Mouse (Mus musculus) lung, embryonic 14.5 days (tissue): ENCODE results near the gene Zmiz1. TPM values are rescaled to one million over a fixed set of nuclear protein-coding genes. Genes with fewer than 3 reads are reported as not detected.

ENCODE experiments used
- ATAC-seq: fragments of 200-750 bp; cut with Nextera tagmentation; 2 replicates; pipeline ENCODE4 v1.8.0; 2017; ENCODE audit warnings: mild to moderate bottlenecking, moderate TSS enrichment, moderate library complexity; ENCODE audit not compliant: insufficient read depth
- DNase-seq: peaks from one replicate; pipeline ENCODE4 v3.0.0-alpha.2; 2015
- H3K27ac ChIP-seq: fragments of 300-500 bp; sonication (generic); 2 replicates; pipeline ENCODE4 v1.5.1; 2014; ENCODE audit warnings: low read depth, mild to moderate bottlenecking, moderate library complexity
- H3K27me3 ChIP-seq: fragments of 300-500 bp; sonication (generic); 2 replicates; pipeline ENCODE4 v1.6.1; 2014; ENCODE audit warnings: low read length, control low read depth; ENCODE audit not compliant: insufficient read depth
- H3K36me3 ChIP-seq: fragments of 300-500 bp; sonication (generic); 2 replicates; pipeline ENCODE4 v1.6.1; 2014; ENCODE audit warnings: control low read depth; ENCODE audit not compliant: insufficient read depth
- H3K4me1 ChIP-seq: fragments of 300-500 bp; sonication (generic); 2 replicates; pipeline ENCODE4 v1.6.1; 2014; ENCODE audit warnings: antibody characterized with exemption, control low read depth; ENCODE audit not compliant: insufficient read depth
- H3K4me2 ChIP-seq: fragments of 300-500 bp; sonication (generic); 2 replicates; pipeline ENCODE4 v1.6.1; 2014; ENCODE audit warnings: mild to moderate bottlenecking
- H3K4me3 ChIP-seq: fragments of 300-500 bp; sonication (generic); 2 replicates; pipeline ENCODE4 v1.5.1; 2014; ENCODE audit warnings: low read depth, low read length
- H3K9ac ChIP-seq: fragments of 300-500 bp; sonication (generic); 2 replicates; pipeline ENCODE4 v1.6.1; 2014
- H3K9me3 ChIP-seq: fragments of 300-500 bp; sonication (generic); 2 replicates; pipeline ENCODE4 v1.6.1; 2016; ENCODE audit warnings: low read depth, low read length, control low read depth
- CTCF ChIP-seq: IDR thresholded peaks from 2 replicates; pipeline ENCODE4 v1.5.1; 2016; ENCODE audit warnings: antibody characterized with exemption, low read depth
- WGBS: fragments of 180-500 bp; shearing (Covaris S2); extraction: QIAGEN DNeasy Blood & Tissue Kit; methylation state at CpG from one replicate; pipeline ENCODE4 v1.1.7; 2014; 5-methylcytosine and 5-hydroxymethylcytosine counted together
- polyA plus RNA-seq: library from polyadenylated mRNA; unstranded; fragments of >200 nt; fragmentation: Nextera tagmentation; extraction: Ambion mirVana; gene quantifications from 2 replicates; pipeline ENCODE4 v1.2.1, GENCODE M21; 2014

Zmiz1 gene
- polyA plus RNA-seq, 1 experiment from 2014 or later, result 33.5 TPM

DNA sequence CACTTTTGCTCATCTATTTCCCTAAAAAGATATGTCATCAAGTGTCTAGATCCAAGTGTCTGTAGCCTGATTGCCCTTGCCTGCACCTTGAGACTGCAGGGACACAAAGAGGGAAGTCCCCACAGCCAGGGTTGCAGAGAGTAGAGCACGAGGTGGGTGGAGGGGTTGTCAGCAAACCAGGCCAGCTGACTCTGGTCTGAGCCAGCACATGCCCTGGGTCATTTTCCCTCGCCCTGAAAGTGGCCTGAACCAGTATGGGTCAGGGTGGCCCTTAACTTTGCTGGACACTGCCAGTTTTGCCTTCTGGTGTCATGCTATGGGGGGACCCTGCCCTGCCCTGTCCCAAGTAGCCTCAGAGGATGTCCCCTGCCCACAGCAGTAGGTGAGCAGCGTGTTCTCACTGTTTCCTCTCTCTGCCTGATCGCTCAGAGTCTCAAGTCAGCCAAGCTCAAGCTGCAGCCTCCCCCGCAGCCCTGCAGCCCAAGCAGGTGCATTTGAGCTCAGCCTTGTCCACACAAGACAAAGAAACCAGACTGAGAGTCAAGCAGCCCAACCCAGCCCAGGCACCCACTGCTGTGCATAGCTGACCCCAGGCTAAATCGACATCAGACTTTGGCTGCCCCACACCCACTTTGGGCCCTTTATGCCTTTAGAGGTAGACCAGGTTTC, 14.1 kb downstream of the Zmiz1 start:
- Histone ChIP-seq H3K27me3 (no peaks in the 10 kb centered on the region), H3K9me3 (no peaks in the 10 kb centered on the region), H3K36me3 (0 out of 2 replicates have a peak, but pooled peaks cover 8% of the 10 kb centered on the region), H3K4me2 (no peak overlapping the region), H3K4me1 (peaks cover 37% of the 10 kb centered on the region), H3K4me3 (no peak overlapping the region), H3K9ac (peak overlapping the region; percentile 20; the same call in 1 of the 2 replicates), H3K27ac (peak overlapping the region; percentile 63)
- TF ChIP-seq CTCF, result no peak
- ATAC-seq (no peak), DNase-seq (no peak)
- WGBS, result 59% methylated on average over 6 of the region's 6 CpGs

DNA sequence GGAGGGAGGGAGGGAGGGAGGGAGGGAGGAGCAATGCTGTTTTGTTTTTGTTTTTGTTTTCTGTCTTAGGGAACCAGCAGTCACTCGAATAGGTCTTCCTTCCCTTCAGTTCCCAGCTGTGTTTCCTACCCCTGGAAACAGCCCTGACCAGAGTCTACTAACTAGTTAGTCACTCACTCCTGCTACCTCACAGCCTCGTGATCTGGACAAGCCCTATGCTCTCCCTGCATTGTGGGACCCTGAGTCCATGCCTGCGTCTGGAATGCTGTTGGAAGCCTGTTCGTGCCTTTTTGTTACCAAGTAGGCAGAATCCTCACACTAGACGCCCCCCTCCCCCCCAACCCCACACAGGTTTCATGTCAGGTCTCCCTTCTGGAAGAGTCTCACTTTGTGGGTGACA, 15.0 kb downstream of the Zmiz1 start:
- Histone ChIP-seq H3K27me3 (no peaks in the 10 kb centered on the region), H3K36me3 (0 out of 2 replicates have a peak, but pooled peaks cover 8% of the 10 kb centered on the region), H3K4me1 (peaks cover 30% of the 10 kb centered on the region), H3K9ac (no peak overlapping the region), H3K4me3 (no peak overlapping the region), H3K4me2 (no peak overlapping the region), H3K27ac (no peak overlapping the region), H3K9me3 (no peaks in the 10 kb centered on the region)
- TF ChIP-seq CTCF, result no peak
- ATAC-seq (no peak), DNase-seq (no peak)
- 50% methylated on average over 5 of the region's 5 CpGs for WGBS

DNA sequence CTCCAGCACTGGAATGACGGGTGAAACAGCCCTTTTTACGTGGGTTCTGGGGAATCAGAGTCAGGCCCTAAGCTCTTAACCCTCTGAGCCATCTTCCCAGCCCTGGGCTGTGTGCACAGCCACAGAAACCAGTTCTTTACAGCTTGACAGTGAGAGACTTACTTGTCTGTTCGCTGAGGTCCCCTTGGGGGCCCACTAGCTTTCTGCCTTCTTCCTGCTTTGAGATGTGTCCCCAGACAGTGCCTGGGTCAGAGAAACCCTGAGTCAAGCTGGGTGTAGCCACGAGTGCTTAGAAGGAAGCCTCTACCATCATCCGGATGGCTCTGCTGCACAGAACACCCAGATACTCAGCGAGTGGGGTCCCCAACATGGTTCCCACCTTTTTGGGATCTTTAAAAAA, 15.7 kb downstream of the Zmiz1 start:
- Histone ChIP-seq H3K4me2 (no peak overlapping the region), H3K27me3 (no peaks in the 10 kb centered on the region), H3K4me1 (peaks cover 34% of the 10 kb centered on the region), H3K27ac (peak overlapping the region; percentile 2; the same call in 1 of the 2 replicates), H3K9ac (0 out of 2 replicates have a peak overlapping the region, but pooled peaks have one; percentile 0), H3K36me3 (0 out of 2 replicates have a peak, but pooled peaks cover 8% of the 10 kb centered on the region), H3K9me3 (no peaks in the 10 kb centered on the region), H3K4me3 (no peak overlapping the region)
- DNase-seq (no peak), ATAC-seq (no peak)
- WGBS, result 53% methylated on average over 6 of the region's 6 CpGs
- no peak for TF ChIP-seq CTCF

DNA sequence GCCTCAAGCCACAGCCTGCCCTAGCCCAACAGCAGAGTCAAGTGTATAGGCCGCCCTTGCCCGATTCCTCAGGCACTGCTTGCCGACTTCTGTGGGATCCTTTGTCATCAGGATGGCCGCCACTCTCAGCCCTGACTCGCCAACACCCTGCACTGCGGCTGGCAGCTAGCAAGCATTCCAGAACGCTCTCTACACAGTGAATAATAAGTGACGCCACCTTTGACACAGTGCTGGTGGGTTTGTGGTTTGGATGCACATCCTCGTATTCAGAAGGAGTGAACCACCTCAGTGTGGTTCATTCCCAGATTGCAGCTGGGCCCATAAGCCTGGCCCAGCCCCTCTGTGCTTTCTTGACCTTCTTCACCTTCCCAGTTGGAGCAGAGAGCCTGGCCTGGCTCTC, 17.1 kb downstream of the Zmiz1 start:
- Histone ChIP-seq H3K4me1 (peaks cover 46% of the 10 kb centered on the region), H3K9ac (no peak overlapping the region), H3K4me3 (no peak overlapping the region), H3K27me3 (no peaks in the 10 kb centered on the region), H3K36me3 (0 out of 2 replicates have a peak, but pooled peaks cover 8% of the 10 kb centered on the region), H3K27ac (peak overlapping the region; percentile 46; the same call in 1 of the 2 replicates), H3K4me2 (no peak overlapping the region), H3K9me3 (no peaks in the 10 kb centered on the region)
- DNase-seq, result peak; percentile 38
- no peak for TF ChIP-seq CTCF
- ATAC-seq, result no peak
- WGBS, result 43% methylated on average over 9 of the region's 9 CpGs

DNA sequence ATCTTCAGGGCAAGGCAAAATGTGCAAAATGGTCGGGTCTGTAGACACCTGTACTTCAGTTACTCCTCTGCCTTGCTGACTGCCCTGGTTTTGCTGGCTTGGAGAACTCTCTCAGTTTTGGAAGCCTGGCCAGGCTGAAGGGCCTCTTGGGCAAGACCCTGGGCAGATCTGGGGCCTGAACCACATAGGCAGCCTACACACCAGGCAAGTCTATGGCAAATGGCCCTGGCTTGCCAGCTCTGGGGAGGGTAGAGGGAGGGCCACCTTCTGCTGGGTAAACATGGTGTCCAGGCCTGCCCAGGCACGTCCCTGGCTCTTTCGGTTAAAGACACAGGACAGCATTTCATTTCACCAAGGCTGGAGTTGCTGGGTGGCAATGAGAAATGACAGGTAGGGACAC, 17.5 kb downstream of the Zmiz1 start:
- Histone ChIP-seq H3K4me1 (peaks cover 49% of the 10 kb centered on the region), H3K9ac (no peak overlapping the region), H3K4me3 (no peak overlapping the region), H3K27ac (peak overlapping the region; percentile 46; the same call in 1 of the 2 replicates), H3K9me3 (no peaks in the 10 kb centered on the region), H3K4me2 (no peak overlapping the region), H3K36me3 (0 out of 2 replicates have a peak, but pooled peaks cover 8% of the 10 kb centered on the region), H3K27me3 (no peaks in the 10 kb centered on the region)
- DNase-seq (no peak), ATAC-seq (no peak)
- TF ChIP-seq CTCF, result no peak
- 70% methylated on average over 3 of the region's 3 CpGs for WGBS

DNA sequence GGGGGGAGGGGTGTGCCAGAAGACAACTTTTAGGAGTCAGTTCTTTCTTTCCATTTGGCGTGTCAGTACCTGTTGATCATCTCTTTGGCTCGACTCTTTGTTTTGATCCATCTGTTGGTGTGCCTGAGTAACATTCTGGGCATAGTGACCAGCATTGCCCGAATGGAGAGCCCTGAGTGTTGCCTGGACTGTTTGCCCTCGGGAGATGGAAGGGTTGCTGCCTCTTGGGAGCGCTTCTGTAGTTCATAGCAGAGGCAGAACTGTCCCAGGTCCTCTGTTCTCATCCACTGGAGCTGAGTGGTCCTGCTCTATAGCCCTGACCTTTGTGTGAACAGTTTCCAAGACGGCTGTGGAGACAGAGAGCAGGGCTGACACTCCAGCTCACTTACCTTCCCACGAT, 18.3 kb downstream of the Zmiz1 start:
- ATAC-seq, result no peak
- H3K27ac ChIP-seq, result no peak overlapping the region; the same call in 1 of the 2 replicates

DNA sequence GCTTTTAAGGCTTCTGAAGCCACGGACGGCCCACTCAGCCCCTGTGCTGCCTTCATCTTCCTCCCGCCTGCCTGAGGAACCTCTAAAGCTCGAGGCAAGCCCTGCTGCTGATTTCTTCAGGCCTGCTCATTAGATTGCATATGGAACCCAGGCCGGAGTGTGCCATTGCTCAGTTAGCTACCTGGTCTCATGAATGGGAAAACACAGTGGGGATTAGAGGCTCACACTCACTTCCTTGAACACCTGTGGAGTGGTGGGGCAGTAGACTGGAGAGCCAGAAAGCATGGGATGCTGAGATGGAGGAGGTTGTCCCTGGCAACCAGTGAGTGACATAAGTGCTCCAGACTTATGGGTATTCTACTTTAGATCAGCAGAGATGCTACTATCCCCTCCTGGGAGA, 19.3 kb downstream of the Zmiz1 start:
- Histone ChIP-seq H3K9ac (no peak overlapping the region), H3K4me2 (no peak overlapping the region), H3K27me3 (no peaks in the 10 kb centered on the region), H3K36me3 (0 out of 2 replicates have a peak, but pooled peaks cover 8% of the 10 kb centered on the region), H3K4me1 (peaks cover 39% of the 10 kb centered on the region), H3K9me3 (no peaks in the 10 kb centered on the region), H3K27ac (no peak overlapping the region), H3K4me3 (no peak overlapping the region)
- ATAC-seq (no peak), DNase-seq (no peak)
- no peak for TF ChIP-seq CTCF
- 69% methylated on average over 5 of the region's 5 CpGs for WGBS

More for the DNA sequence above, 18.3 kb downstream of the Zmiz1 start:
- H3K4me3 ChIP-seq, result no peak overlapping the region
- no peaks in the 10 kb centered on the region for H3K27me3 ChIP-seq
- no peak for DNase-seq
- TF ChIP-seq CTCF, result no peak
- H3K36me3 ChIP-seq, result 0 out of 2 replicates have a peak, but pooled peaks cover 8% of the 10 kb centered on the region
- H3K9ac ChIP-seq, result no peak overlapping the region
- 59% methylated on average over 7 of the region's 7 CpGs for WGBS
- peaks cover 47% of the 10 kb centered on the region for H3K4me1 ChIP-seq
- no peak overlapping the region for H3K4me2 ChIP-seq
- no peaks in the 10 kb centered on the region for H3K9me3 ChIP-seq
